Mouse (Mus musculus): Measurements from ENCODE around the gene Morf4l1.
A peak's percentile ranks its signal among the peaks of the same experiment; 100 is the strongest.
"Not testable (repeated sequence)": the region's sequence is repeated elsewhere in the genome, so short reads cannot be mapped to it uniquely, and the experiment has no call there.

Morf4l1 gene

GRCm38 (mm10) chr9:90059828-90060573, 54.6 kb downstream of the Morf4l1 start:
- no peak for DNase-seq

DNA sequence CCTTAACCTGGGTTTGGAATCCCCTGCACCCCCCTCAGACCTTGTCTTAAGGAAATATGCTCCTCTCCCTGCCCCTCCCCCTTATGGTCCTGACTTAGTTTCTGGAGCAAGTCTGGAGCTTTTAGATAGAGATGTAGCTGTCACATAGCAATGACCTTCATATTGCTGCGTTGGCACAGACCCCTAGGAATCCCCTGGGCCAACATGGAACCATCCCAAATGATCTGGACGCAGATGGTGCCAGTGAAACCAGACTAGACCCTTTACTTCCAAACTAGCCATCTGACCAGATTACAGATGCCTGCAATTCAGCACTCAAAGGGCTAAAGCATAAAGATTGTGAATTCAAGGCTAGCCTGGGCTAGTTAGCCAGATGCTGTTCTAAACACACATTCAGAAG, 57.9 kb downstream of the Morf4l1 start:
- no peak for DNase-seq

DNA sequence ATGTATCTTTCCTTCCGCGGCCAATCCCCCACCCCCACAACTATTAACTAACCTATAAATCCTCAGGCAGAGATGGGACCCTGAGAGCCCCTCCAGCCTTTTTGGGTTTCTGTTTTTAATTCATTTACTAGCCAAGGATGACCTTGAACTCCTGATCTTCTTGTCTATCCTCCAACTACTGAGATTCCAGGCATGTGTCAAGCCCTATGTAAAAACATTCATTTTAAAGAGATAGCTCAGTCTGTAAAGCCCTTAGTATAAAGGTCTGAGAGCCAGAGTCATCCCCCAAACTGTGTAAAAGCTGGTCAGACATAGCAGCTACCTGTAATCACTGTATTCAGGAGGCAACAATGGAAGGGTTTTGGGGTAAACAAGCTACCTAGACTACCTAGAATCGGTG, 58.7 kb downstream of the Morf4l1 start:
- DNase-seq: no peak

DNA sequence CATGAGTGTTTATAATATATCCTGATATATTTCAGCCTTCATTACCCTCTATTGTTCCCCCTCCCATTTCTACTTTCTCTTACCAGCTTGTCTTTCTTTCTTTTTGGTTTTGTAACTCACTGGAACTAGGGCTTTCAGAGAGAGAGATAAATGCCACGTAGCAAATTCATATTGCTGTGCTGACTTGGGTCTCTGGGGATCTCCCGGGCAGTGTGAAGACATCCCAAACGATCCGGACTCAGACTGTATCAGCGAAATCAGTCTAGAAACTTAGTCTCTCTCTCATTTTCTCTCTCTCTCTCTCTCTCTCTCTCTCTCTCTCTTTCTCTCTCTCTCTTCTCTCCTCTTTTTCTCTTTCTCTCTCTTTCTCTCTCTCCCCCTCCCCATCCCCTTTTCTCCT, 59.2 kb downstream of the Morf4l1 start:
- DNase-seq: no peak

GRCm38 (mm10) chr9:90054371-90055145, 60.0 kb downstream of the Morf4l1 start:
- DNase-seq: peak; percentile 79

DNA sequence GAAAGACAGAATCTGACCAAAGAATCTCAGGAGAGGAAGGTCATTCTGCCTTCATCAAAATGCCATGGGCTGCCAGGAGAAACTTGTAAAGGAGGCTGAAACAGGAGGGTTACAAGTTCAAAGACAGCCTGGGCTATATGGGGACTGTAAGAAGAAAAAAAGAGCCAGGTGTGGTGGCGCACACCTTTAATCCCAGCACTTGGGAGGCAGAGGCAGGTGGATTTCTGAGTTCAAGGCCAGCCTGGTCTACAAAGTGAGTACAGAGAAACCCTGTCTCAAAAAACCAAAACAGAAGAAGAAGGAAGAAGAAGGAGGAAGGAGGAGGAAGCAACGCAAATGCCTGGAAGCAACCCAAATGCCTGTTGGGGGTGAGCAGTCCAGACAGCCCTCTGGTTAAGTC, 60.7 kb downstream of the Morf4l1 start, which contains the start of gene Ctsh:
Gene Ctsh, plus strand, starts transcription at position 301 of the 400 bp plus-strand sequence.
- no peak for DNase-seq

DNA sequence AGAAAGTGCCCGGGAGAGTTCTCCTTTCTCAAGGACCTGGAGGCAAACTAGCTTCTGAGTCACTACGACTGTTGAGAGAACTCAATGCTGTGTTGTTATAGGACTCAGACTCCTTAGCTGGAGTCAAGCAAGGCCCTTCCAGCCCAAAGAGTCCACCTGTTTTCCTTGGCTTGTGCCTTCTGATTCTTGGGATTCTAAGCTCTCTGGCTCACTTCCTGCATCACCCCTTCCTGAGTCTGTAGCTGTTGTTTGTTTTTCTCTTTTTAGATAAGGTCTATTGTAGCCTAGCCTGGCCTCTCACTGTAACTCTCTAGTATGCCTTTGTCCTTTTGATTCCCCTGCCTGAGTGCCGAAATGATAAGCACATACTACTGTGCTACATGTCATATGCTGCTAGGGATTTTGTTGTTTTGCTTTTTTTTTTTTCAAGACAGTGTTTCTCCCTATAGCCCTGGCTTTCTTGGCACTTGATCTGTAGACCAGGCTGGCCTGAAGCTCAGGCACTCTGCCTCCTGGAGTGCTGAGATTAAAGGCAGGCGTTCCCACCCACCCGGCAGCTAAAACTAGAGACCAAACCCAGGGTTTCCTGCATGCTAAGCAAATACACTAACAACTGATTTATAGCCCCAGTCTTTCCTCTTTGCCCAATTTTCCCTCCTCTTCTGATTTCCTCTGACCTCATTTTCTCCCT, 66.5 kb downstream of the Morf4l1 start:
- DNase-seq: no peak

DNA sequence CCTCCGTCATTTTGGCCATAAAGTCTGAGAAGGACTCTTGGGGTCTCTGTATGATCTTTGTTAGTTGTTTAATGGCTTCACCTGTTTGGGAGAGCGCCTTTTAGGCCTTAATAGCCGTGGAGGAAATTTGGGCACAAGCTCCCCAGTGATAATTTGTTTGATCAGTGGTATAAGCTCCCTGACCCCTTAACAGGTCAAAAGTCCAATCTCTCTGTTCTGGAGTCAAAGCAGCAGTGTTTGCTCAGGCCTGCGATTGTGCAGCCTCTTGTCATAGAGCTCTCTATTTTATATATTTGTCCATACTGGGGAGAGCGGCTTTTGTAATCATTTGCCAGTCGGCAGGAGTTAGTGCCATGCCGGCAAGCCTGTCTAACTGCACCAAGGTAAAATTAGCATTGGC, 69.4 kb downstream of the Morf4l1 start:
- DNase-seq: no peak

DNA sequence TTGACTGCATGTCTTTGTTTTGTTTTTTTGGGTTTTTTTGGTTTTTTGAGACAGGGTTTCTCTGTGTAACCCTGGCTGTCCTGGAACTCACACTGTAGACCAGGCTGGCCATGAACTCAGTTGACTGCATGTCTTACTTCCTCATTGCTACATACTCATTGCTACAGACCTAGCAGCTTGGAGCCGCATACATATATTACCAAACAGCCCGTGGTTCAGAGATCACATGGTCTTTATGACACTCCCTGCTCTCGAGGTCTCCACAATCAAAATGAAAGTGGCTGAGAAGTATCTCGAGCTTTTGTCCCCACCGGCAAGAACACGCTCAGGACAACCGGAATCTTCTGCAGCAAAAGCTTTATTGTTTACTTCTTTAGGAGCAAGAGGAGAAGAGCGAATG, 71.7 kb downstream of the Morf4l1 start:
- DNase-seq: not testable (repeated sequence)
